Mouse (Mus musculus) cerebellum, postnatal 25 days (tissue): ENCODE measurements around the gene Rfng.
"Not testable (repeated sequence)": the region's sequence is repeated elsewhere in the genome, so short reads cannot be mapped to it uniquely, and the experiment has no call there.

Source experiments
- DNase-seq, 2 experiments: peaks; one replicate each; pipeline ENCODE4 v3.0.0; 2021; ENCODE audit warnings: mixed read lengths in 2 of 2

The Rfng gene

GRCm38 (mm10) chr11:120784064-120784791 lies at the start of gene Rfng, which contains the start of gene Gps1:
Rfng (minus strand) TSS chr11:120784207.
Gps1 (plus strand) TSS chr11:120784272.
- DNase-seq, result peak; percentile 90 to 92

- not testable (repeated sequence) for DNase-seq
Measured at GRCm38 (mm10) chr11:120832962-120833361, 49.0 kb upstream of the Rfng start.

- DNase-seq, result no peak
Measured at GRCm38 (mm10) chr11:120831659-120832440, 47.8 kb upstream of the Rfng start.

DNA sequence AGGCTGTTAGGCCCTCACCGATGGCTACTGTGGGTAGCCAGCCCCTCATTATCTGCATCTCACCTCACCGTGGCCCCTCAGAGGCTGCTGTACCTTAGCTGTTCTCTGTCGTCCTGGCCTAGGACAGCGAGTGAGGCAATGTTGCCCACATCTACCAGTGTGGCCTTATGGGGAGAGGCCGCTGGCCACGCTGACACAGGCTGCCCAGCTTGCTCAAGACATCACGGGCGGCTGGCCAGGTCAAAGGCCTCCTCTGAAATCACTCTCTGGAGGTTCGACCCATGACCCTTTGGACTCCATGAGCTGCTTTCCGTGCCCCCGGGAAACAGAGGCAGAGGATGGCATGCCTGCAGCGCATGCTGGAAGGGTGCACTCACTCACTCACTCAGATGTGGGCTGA lies 46.7 kb upstream of the Rfng start:
- DNase-seq, result no peak

DNA sequence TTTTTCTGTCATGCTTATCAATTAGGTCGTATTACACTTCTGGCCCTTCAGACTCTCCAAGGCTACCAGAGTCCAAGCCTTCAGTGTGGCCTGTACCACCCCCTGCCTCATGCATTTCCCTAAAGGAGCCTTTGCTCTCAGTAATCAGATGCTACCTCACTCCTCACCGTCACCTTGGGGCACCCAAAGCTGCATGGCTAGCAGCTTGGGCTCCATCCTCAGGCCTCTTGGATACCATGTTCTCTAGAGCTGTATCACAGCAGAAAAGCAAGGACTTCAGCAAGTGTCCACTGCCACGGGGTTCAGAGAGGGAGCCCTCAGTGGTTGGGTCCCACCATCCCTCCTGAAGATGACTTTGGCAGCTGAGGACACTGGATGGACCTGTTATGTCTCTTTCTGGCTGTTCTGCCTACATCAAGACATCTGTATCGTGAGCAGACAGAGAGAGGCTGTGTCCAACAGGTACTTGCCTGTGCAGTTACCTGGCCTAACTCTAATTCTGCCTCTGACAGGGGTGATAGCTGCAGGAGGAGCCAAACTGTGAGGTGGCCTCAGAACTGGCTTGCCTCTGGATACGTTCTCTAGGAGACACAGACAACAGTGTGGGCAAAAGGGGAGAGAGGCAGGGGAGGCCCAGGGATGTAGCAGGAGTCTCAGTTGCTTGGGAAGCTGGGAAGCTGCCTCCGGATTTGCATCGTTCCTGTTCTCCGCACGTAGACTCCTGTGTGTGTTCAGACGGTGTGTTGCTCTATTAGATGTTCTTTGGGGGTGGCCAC lies 45.9 kb upstream of the Rfng start:
- no peak for DNase-seq

- DNase-seq, result no peak
Measured at GRCm38 (mm10) chr11:120828416-120828815, 44.4 kb upstream of the Rfng start.

DNA sequence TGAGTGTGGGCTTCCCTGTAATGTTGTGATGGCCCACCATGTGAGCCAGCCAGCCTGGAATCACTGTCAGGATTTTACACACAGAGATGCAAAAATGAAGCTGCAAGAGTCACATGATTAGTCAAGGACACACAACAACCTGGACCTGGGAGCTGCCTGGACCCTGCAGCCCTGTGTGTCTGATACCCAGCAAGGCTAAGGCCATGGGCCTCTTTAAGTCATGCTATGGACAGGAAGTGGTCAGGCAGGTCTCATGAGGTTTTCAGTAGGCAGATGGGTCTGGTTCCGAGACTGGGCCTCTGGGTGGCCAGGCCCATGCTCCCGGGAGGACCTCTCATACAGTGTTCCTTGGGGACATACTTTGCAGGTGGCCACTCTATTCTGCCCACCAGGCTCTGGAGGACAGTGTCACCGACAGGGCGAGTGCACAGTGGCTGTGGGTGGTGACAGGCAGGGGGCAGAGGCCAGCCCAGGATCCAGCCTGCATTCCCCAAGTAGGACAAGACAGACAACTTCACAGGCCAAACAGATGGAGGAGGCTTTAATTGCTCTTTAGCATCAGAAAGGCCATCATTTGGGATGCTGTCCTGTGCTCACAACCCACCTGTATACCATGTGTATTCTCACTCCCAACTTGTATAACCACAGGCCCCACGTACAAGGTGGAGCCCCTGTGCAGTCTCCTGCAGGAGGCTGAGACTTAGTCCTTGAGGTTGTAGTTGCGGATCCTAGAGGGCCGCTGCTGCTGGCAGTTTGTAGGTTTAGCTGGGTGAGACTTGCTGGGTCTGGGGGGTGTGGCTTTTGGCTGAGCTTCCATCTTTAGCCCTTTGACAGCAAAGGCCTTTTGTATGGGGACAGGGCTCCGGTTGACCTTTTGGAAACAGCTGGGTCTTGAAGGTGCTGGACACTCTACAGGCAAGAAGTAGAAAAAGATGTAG lies 42.3 kb upstream of the Rfng start:
- DNase-seq, result no peak

DNA sequence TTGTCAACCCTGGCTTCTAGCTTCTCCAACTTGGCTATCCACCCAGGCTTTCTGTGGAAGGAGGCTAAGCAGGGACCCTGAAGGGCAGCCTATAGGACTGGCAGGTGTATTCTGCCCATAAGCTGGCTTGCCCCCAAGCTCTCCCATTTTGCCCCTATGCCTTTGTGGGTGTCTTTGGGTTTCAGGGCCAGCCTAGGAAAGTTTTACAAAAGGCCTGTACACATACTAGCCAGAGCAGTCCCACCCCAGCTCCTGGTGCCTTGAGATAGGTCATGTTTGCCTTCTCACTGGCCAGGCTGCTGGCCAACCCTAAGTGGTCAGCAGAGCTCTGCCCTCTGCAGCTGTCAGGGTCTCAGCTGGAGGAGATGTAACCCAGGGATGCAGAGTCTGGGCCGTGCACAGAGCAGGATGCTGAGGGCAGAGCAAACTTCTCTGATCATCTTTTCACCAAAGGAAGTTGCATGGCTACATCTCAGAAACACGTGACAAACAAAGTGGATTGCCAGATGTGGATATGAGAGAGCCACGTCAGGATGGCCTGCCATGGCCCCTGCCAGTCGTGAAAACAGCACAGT lies 41.4 kb upstream of the Rfng start:
- peak in 1 of 2 experiments; percentile 48 for DNase-seq

DNA sequence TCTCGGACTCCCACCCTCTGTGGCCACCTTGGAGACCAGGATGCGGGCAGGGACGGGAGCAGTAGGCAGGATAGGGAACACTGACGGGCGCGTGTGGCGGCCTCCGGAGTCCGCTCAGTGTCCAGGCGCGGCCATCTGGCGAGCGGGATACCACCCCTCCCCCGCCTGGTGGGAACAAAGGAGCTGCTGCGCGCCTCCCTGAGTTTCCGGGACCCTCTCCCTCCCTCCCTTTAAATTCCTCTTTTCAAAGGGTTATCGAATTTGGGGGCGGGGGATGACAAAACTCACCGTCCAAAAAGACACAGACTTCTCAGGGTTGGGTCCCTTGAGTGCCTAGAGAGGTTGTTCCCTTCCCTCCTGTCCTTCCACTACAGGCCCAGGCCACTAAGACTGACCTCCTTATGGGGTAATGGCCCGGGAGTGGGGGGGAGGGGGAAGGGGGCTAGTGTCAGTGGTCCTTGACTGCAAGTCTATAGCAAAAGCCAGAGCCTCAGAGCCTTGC lies 40.8 kb upstream of the Rfng start:
- no peak for DNase-seq

GRCm38 (mm10) chr11:120823956-120824786 lies 40.2 kb upstream of the Rfng start, which contains the start of gene Fasn:
Fasn (minus strand) TSS chr11:120824547.
- DNase-seq, result peak; percentile 98 to 99

DNA sequence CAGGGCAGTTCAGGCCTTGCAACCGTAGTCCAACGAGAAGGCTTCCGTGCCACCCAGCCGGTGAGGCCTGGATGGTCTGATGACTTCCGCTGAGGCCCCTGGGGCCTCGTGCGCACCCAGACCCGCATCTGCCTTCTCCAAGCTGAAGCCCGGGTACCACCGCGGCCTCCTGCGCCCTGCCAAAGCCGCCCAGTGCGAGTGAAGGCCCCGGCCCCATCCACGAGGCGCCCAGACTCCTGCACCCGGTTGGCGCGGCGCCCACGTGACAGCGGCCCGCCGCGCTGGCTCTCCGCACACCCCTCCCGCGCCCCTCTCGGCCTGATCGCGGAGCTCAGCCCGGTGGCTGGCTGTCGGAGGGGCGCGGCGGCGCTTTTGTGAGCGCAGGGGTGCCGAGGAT lies 39.5 kb upstream of the Rfng start:
- DNase-seq, result peak in 1 of 2 experiments; percentile 84

- DNase-seq, result peak in 1 of 2 experiments; percentile 63
Measured at GRCm38 (mm10) chr11:120822831-120823550, 39.0 kb upstream of the Rfng start.

- no peak for DNase-seq
Measured at GRCm38 (mm10) chr11:120822321-120822720, 38.3 kb upstream of the Rfng start.

GRCm38 (mm10) chr11:120821076-120821922 lies 37.3 kb upstream of the Rfng start:
- peak in 1 of 2 experiments; percentile 39 for DNase-seq

- DNase-seq, result peak in 1 of 2 experiments; percentile 44
Measured at GRCm38 (mm10) chr11:120820546-120820945, 36.5 kb upstream of the Rfng start.

DNA sequence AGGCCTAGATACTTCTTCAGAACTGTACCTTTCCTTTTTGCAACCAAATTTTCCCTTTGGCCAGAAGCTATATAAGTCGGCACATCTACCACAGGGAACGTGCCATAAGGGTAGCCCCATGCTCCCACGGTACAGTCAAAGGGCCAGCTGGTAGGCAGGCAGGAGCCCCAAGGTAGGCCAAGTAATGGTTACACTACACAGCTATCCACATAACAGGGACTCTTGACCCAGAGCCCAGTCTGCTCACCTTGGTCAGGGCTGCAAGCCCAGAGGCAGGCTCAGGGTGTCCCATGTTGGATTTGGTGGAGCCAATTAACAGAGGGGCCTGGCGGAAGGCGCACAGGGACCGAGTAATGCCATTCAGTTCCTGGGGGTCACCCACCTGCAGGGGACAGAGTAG lies 35.5 kb upstream of the Rfng start:
- DNase-seq, result peak; percentile 68 to 74

GRCm38 (mm10) chr11:120818251-120818650 lies 34.2 kb upstream of the Rfng start:
- peak in 1 of 2 experiments; percentile 9 for DNase-seq

DNA sequence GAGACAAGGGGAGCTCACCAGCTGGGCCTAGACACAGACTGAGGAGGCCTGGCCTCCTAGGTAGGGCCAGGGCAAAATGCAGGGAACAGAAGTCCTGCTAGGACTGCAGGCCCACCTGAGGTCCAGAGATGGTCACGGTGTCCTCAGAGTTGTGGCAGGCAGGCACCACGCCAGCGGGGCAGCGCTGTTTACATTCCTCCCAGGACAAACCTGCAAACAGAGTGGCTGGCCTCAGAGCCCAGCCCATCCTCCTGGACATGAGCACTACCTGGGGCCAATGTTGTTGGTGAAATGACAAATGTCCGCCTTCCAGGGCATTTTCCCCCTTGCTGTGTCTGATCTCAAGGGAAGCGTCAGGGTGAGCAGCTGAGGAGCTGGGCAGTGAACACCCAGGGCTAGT lies 33.4 kb upstream of the Rfng start:
- DNase-seq, result peak in 1 of 2 experiments; percentile 12

- DNase-seq, result no peak
Measured at GRCm38 (mm10) chr11:120812068-120812467, 28.1 kb upstream of the Rfng start.
